Mouse (Mus musculus) left cerebral cortex, adult 11 months (tissue): ENCODE data around the gene Kmt2c.

Experiments used
- DNase-seq: peaks from one replicate; pipeline ENCODE4 v3.0.0; 2022; ENCODE audit warnings: low spot score

Gene Kmt2c

DNA sequence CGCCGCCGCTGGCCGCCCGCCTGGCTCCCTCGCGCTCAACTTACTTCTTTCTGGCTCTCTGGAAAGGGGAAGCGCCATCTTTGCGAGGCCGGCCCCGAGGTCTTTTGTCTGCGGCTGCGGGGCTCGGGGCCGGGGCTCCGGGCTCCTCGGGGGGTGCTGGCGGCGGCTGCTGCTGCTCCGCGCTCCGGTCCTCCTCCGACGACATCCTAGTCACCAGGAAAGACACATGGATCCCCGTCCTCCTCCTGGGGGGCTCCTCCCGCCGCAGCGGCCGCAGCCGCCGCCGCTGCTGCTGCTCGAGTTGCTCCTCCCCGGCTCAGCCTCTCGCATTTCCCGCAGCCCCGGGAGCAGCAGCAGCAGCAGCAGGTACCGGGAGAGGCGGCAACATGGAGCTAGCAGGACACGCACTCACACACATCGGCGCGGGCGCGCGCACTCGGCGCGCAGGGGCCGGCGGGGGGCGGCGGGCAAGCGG lies at the start of gene Kmt2c:
Kmt2c (minus strand) TSS at position 438 of the 475 bp plus-strand sequence.
- peak; percentile 56 for DNase-seq

DNA sequence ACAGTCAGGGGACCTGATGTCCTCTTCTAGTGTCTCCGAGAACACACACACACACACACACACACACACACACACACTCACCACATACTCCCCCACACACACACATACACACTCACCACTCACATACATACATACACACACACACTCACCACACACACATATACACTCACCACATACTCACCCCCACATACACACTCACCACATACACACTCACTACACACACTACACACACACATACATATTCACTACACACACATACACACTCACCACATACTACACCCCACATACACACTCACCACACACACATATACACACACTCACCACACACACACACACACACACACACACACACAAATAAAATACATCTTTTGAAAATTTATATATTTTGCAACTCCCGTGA lies 48.3 kb upstream of the Kmt2c start:
- no peak for DNase-seq

DNA sequence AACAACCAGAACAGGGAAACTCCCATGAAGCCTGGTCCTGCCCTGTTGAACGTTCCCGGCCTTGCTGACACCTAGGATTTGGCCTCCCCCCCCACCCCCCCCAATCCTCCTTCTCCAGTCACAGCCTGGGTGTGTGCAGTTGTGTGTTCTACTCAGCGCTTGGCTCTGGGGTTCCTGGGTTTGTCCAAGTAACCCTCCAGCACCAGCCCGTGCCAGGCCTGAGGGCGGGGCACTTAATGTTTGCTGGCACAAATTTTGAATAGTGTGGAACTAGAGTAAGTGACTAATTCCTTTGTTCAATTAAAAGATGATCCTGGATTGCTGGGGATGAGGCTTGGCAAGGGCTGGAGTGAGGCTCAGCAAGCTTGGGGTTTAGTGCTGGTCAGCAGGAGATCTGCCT lies 46.0 kb upstream of the Kmt2c start:
- no peak for DNase-seq

- no peak for DNase-seq
Measured at GRCm38 (mm10) chr5:25544061-25544460, 45.5 kb upstream of the Kmt2c start.

DNA sequence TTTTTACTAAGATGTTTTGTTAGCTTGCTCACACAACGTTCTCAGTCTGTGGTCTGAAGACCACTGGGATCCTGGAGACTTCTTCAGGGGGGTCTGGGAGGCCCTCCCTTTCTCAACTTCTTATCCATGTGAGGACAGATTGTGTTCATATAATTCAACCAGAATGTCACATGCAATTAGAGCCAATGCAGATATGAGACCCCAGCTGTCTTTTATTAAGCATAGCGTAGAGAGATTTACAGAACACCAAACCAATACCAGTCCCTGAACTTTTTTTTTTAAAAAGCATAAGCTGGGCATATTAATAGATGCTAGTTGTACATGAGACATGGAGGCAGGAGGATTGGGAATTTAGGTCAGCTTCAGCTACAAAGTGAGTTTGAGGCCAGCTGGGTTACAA lies 43.1 kb upstream of the Kmt2c start:
- DNase-seq: no peak

GRCm38 (mm10) chr5:25540921-25541320 lies 42.3 kb upstream of the Kmt2c start:
- DNase-seq: no peak

GRCm38 (mm10) chr5:25540412-25540811 lies 41.8 kb upstream of the Kmt2c start:
- DNase-seq: no peak

DNA sequence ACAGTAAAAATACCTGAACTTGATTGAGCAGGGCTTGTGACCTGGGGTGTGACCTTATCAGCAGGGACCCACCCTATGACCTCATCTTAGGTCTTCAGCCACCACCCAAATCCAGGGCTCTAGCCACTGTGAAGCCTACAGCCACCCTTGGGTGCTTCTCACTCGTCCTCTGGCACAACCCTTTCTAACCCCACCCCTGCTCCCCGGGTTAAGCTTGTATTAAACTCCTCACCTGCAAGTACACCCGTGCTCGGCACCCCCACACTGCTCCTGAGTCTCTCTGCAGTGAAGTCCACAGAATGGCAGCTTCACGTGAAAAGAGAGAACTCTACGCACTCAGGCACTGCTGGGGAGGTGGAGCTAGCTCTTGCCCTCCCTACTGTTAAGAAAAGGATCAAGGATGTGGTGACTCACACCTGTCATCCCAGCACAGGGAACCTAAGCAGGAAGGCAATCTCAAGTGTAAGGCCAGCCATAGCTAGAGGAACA lies 38.4 kb upstream of the Kmt2c start:
- DNase-seq: no peak

DNA sequence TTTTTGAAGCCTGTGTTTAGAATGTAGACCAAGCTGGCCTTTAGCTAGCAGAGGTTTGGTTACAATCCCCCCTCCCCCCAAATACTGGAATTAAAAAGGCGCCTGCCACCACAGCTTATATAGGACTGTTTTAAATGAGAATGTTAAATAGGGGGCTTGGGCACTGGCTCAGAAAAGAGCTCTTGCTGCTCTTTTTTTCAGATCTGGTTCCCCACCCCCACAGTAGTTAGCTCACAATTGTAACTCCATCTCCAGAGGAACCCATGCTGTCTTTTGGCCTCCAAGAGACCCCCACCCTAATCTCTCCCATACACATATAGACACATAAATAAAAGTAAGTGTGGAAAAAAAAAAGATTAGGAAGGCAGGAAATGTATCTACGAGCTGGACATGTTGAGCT lies 37.9 kb upstream of the Kmt2c start:
- DNase-seq: no peak

DNA sequence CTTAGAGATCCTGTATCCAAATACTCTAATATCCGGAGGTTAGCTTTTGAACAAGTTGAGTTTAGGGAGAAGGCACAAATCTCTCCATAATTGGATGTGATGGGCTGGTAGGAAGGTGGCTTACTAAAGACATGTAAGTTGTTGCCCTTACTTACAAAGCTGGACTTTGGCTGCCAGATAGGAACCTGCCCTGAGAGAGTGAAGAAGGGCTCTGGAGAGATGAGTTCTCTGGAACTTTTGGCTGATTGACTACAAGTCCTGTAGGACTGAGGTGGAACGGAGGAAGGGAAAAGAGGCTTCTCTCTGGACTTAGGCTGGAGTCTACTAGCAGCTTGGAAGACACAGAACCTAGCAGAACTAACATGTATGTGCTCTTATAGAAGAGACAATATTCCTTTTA lies 37.0 kb upstream of the Kmt2c start:
- DNase-seq: no peak

- DNase-seq: no peak
Measured at GRCm38 (mm10) chr5:25533298-25533697, 34.7 kb upstream of the Kmt2c start.

GRCm38 (mm10) chr5:25532256-25533147 lies 33.9 kb upstream of the Kmt2c start:
- DNase-seq: no peak

- no peak for DNase-seq
Measured at GRCm38 (mm10) chr5:25530629-25531028, 32.0 kb upstream of the Kmt2c start.

DNA sequence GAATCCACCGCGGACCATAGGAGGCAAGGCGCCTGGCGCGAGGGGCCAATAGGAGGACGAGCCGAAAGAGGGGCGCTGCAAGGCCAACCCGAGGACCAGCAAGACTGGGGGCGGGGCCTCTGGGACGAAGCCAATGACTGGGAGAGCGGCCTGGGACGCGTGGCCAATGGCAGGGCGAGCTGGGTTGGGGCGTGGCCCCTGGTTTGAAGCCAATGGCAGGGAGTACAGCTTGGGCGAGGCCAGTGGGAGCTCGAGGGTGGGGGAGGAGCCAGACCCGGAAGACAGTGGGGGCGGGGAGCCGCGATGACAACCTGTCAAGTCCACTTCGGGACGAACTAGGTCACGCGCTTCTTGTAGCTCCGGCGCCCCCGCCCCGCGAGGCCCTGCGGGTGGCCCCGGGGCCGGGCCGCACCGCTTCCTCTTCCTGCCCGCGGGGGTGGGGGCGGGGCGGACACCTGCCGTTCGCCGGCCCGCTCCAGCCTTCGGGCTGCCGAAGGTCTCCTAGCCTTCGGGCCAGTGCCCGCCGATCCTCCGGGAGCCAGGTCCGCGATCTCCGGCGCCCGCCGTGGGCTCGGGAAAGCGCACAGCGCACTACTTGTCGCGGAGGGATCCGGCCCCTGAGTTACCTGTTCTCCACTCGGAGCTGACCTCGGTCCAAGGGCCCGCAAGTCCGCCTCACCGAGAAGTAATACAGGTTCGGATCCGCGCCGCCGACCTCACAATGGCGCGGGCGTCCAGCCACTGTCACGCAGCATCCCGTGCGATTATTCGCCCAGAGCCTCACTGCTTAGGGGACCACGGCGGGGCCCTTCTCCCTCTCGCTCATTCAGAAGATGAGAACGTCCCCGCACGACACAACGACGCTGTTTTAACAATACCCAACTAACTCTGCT lies 31.2 kb upstream of the Kmt2c start:
- peak; percentile 99 for DNase-seq

GRCm38 (mm10) chr5:25528851-25529528 lies 30.4 kb upstream of the Kmt2c start:
- DNase-seq: no peak

GRCm38 (mm10) chr5:25527971-25528370 lies 29.4 kb upstream of the Kmt2c start:
- DNase-seq: no peak

- DNase-seq: no peak
Measured at GRCm38 (mm10) chr5:25526926-25527325, 28.3 kb upstream of the Kmt2c start.

GRCm38 (mm10) chr5:25526116-25526515 lies 27.5 kb upstream of the Kmt2c start:
- DNase-seq: no peak

- no peak for DNase-seq
Measured at GRCm38 (mm10) chr5:25521461-25521860, 22.9 kb upstream of the Kmt2c start.

GRCm38 (mm10) chr5:25519820-25520219 lies 21.2 kb upstream of the Kmt2c start:
- DNase-seq: no peak

GRCm38 (mm10) chr5:25517550-25517949 lies 19.0 kb upstream of the Kmt2c start:
- DNase-seq: no peak

GRCm38 (mm10) chr5:25516301-25516895 lies 17.8 kb upstream of the Kmt2c start:
- no peak for DNase-seq
